Mouse (Mus musculus) MEL (cell line): Measurements from ENCODE around the gene Col5a3.

Experiments used
- CTCF ChIP-seq, 3 experiments: IDR thresholded peaks in 2 of 3; conservative IDR thresholded peaks in 1 of 3; 2 replicates each; pipeline ENCODE4 v1.5.1; 2011 to 2012; ENCODE audit warnings: low read length in 3 of 3, low read depth in 2 of 3, mild to moderate bottlenecking in 2 of 3, improper control_type of control experiment in 1 of 3, inconsistent platforms in 1 of 3, mixed read lengths in 1 of 3, moderate library complexity in 1 of 3; ENCODE audit not compliant: control insufficient read depth in 1 of 3, insufficient read depth in 1 of 3, poor library complexity in 1 of 3, severe bottlenecking in 1 of 3
- EP300 ChIP-seq, 2 experiments: IDR thresholded peaks; 2 replicates each; pipeline ENCODE4 v1.6.1; 2011; ENCODE audit warnings: improper control_type of control experiment in 2 of 2, low read length in 2 of 2, low read depth in 1 of 2, mild to moderate bottlenecking in 1 of 2
- GATA1 ChIP-seq: IDR thresholded peaks from 2 replicates; pipeline ENCODE4 v1.6.1; 2011; ENCODE audit warnings: low read depth, low read length, improper control_type of control experiment
- POLR2A ChIP-seq, 2 experiments: IDR thresholded peaks; 2 replicates each; pipeline ENCODE4 v1.6.1; 2011 to 2012; ENCODE audit warnings: low read length in 2 of 2, mild to moderate bottlenecking in 2 of 2, control low read depth in 1 of 2, improper control_type of control experiment in 1 of 2, low read depth in 1 of 2, moderate library complexity in 1 of 2; ENCODE audit not compliant: control insufficient read depth in 1 of 2, insufficient read depth in 1 of 2, poor library complexity in 1 of 2
- USF1 ChIP-seq: IDR thresholded peaks from 2 replicates; pipeline ENCODE4 v1.6.1; 2014; ENCODE audit warnings: low read depth, mild to moderate bottlenecking, inconsistent platforms, low read length, improper control_type of control experiment, moderate library complexity
- ZC3H11A ChIP-seq: IDR thresholded peaks from 2 replicates; pipeline ENCODE4 v1.6.1; 2012; ENCODE audit warnings: low read depth, mild to moderate bottlenecking, inconsistent platforms, low read length, improper control_type of control experiment

- TF ChIP-seq GATA1 (no peak), CTCF (IDR thresholded peaks at IDR 0.05 in 2 of 3, conservative IDR thresholded peaks at IDR 0.05 in 1 of 3; ENCODE audit: control insufficient read depth in 1 of 3, insufficient read depth in 1 of 3, low read depth in 2 of 3, low read length in 3 of 3, poor library complexity in 1 of 3, severe bottlenecking in 1 of 3) (0 out of 6 replicates have a peak, but pooled peaks of 1 of the 3 experiments have one; percentile 3), ZC3H11A (no peak), EP300 (IDR thresholded peaks at IDR 0.05; ENCODE audit: low read depth in 1 of 2, low read length in 2 of 2) (no peak), POLR2A (IDR thresholded peaks at IDR 0.05; ENCODE audit: control insufficient read depth in 1 of 2, insufficient read depth in 1 of 2, low read depth in 1 of 2, low read length in 2 of 2, poor library complexity in 1 of 2) (no peak), USF1 (no peak)
Observed at GRCm38 (mm10) chr9:20805706-20806105, 9.2 kb downstream of the Col5a3 start.
